Mouse (Mus musculus): ENCODE data around the gene Smim13. TPM values are rescaled to one million over a fixed set of nuclear protein-coding genes. Genes with fewer than 3 reads are reported as not detected.

The Smim13 gene
- polyA plus RNA-seq, 1 experiment from 2014 or later = 10.3 TPM

DNA sequence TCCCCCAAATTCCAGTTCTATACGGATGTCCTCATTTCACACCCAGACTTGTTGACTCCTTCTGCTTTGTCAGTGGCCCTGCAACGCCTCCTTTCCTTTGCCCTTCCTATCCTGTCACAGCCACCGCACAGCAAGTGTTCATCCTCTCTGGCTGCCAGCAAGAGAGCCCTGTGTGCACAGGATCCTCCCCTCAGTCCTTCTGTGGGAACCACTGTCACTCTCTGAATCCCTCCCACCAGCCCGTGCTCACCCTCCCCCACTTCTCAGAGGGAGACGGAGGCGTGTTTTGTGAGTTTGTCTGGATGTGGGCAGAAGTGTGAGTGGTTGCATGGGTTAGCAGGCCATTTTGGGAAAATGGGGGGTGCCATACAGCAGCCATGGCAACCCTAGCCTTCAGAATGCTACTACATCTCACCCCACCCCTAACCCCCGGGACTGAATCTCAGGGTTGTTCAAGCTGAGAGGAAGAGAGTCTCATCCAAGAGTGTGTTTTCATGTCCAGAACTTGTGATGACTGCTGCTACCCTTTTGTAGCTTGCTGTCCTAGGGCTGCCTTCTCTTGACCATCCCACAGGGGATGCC is 18.3 kb downstream of the Smim13 start:
- peak; percentile 66; the same call in 1 of the 2 replicates for ATAC-seq (replicated peaks; ENCODE audit: low FRiP score, low read depth)
- no peaks in the 10 kb centered on the region for H3K4me1 ChIP-seq (replicated peaks; ENCODE audit: insufficient read depth, low read length)

DNA sequence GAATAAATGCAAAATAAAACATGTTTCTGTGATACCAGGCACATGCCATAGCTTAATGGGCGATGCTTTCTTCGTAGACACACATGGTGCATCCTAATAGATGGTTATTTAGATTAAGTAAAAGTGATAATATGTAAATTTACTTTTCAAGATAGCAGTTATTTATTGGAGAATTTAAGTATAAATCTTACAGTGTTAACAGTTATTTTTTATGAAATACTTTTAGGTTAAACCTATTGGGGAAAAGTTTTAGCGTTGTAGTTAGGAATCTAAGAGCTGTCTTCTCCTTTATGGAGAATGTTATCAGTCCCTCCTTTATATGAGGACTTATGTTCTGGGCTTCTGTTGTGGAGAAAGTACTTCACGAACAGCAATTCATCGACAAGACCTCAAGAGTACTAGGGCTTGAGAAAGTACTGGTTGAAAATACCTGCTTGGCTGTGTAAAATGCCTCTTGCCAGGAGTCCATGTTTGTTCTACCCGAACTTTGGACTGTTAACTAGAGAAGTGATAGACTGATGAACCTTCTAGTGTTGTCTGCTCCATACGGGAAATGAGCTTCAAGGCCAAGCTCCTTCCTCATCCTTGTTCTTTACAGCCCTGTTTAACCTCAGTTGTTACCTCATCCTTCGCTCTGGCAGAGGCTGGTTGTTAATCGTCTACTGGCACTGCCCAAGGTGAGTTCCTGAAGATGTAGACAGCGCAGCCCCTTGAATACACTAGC is 24.4 kb downstream of the Smim13 start, which contains the start of gene Gm17364:
Gene Gm17364 (minus strand): TSS at position 51 of the 724 bp plus-strand sequence.
- Histone ChIP-seq H3K9ac (ENCODE audit: low read depth, low read length) (no peak within 1 kb of the TSS), H3K27ac (no peak within 1 kb of the TSS), H3K4me3 (replicated peaks; ENCODE audit: low read depth, low read length) (no peak within 1 kb of the TSS), H3K36me3 (ENCODE audit: insufficient read depth, low read length) (no peaks in the 10 kb centered on the region), H3K4me1 (replicated peaks; ENCODE audit: insufficient read depth, low read length) (no peaks in the 10 kb centered on the region), H3K9me3 (replicated peaks; ENCODE audit: low read length) (no peaks in the 10 kb centered on the region), H3K4me2 (ENCODE audit: low read length) (no peak within 1 kb of the TSS), H3K27me3 (ENCODE audit: insufficient read depth, low read length) (no peaks in the 10 kb centered on the region)
- no peak for ATAC-seq (replicated peaks; ENCODE audit: low FRiP score, low read depth)
- WGBS = 95% methylated on average over 10 of the region's 10 CpGs
- DNase-seq (ENCODE audit: low spot score) = no peak
- TF ChIP-seq CTCF (IDR thresholded peaks at IDR 0.05; ENCODE audit: low read depth) = no peak

More for the DNA sequence above, 18.3 kb downstream of the Smim13 start:
- no peaks in the 10 kb centered on the region for H3K27me3 ChIP-seq (ENCODE audit: insufficient read depth, low read length)
- no peak overlapping the region for H3K4me2 ChIP-seq (ENCODE audit: low read length)
- H3K9me3 ChIP-seq (replicated peaks; ENCODE audit: low read length) = no peaks in the 10 kb centered on the region
- H3K4me3 ChIP-seq (replicated peaks; ENCODE audit: low read depth, low read length) = no peak overlapping the region
- H3K27ac ChIP-seq = no peak overlapping the region
- TF ChIP-seq CTCF (IDR thresholded peaks at IDR 0.05; ENCODE audit: low read depth) = no peak
- no peaks in the 10 kb centered on the region for H3K36me3 ChIP-seq (ENCODE audit: insufficient read depth, low read length)
- H3K9ac ChIP-seq (ENCODE audit: low read depth, low read length) = no peak overlapping the region
- WGBS = 32% methylated on average over 7 of the region's 7 CpGs
- DNase-seq (ENCODE audit: low spot score) = peak; percentile 42

DNA sequence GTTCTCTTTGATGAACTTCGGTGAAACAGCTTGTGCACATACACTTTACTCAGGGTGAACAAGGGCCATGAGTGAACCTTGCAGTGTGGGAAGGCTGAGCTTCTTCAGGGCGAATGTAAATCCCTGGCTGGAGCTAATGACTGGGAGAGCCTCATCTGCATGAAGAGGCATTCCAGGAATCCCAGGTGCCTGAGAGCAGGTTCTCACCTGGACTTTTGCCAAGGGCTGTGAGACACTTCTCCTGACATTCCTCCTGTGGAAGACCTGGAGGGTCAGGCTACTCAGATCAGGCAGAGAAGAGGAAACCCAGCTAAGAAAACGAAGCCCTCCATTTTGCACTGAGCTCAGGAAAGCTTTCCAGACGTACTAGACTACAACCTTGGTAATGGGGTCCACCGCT is 31.1 kb downstream of the Smim13 start:
- H3K4me2 ChIP-seq (ENCODE audit: low read length) = no peak overlapping the region
- no peak for TF ChIP-seq CTCF (IDR thresholded peaks at IDR 0.05; ENCODE audit: low read depth)
- H3K27me3 ChIP-seq (ENCODE audit: insufficient read depth, low read length) = no peaks in the 10 kb centered on the region
- 66% methylated on average over 5 of the region's 5 CpGs for WGBS
- H3K9me3 ChIP-seq (replicated peaks; ENCODE audit: low read length) = no peaks in the 10 kb centered on the region
- ATAC-seq (replicated peaks; ENCODE audit: low FRiP score, low read depth) = no peak
- no peak overlapping the region for H3K4me3 ChIP-seq (replicated peaks; ENCODE audit: low read depth, low read length)
- H3K9ac ChIP-seq (ENCODE audit: low read depth, low read length) = no peak overlapping the region
- H3K36me3 ChIP-seq (ENCODE audit: insufficient read depth, low read length) = no peaks in the 10 kb centered on the region
- no peak overlapping the region for H3K27ac ChIP-seq
- DNase-seq (ENCODE audit: low spot score) = no peak
- no peaks in the 10 kb centered on the region for H3K4me1 ChIP-seq (replicated peaks; ENCODE audit: insufficient read depth, low read length)

- H3K27me3 ChIP-seq (ENCODE audit: insufficient read depth, low read length) = no peaks in the 10 kb centered on the region
- H3K4me3 ChIP-seq (replicated peaks; ENCODE audit: low read depth, low read length) = no peak overlapping the region
- no peak overlapping the region for H3K27ac ChIP-seq
- no peak overlapping the region for H3K4me2 ChIP-seq (ENCODE audit: low read length)
- 27% methylated on average over 5 of the region's 5 CpGs for WGBS
- peak; percentile 94 for TF ChIP-seq CTCF (IDR thresholded peaks at IDR 0.05; ENCODE audit: low read depth)
- H3K4me1 ChIP-seq (replicated peaks; ENCODE audit: insufficient read depth, low read length) = no peaks in the 10 kb centered on the region
- no peaks in the 10 kb centered on the region for H3K36me3 ChIP-seq (ENCODE audit: insufficient read depth, low read length)
- no peak overlapping the region for H3K9ac ChIP-seq (ENCODE audit: low read depth, low read length)
- ATAC-seq (replicated peaks; ENCODE audit: low FRiP score, low read depth) (no peak; the same call in 1 of the 2 replicates), DNase-seq (ENCODE audit: low spot score) (peak; percentile 91)
- no peaks in the 10 kb centered on the region for H3K9me3 ChIP-seq (replicated peaks; ENCODE audit: low read length)
Observed at GRCm38 (mm10) chr13:41283256-41283655, 33.6 kb downstream of the Smim13 start.

DNA sequence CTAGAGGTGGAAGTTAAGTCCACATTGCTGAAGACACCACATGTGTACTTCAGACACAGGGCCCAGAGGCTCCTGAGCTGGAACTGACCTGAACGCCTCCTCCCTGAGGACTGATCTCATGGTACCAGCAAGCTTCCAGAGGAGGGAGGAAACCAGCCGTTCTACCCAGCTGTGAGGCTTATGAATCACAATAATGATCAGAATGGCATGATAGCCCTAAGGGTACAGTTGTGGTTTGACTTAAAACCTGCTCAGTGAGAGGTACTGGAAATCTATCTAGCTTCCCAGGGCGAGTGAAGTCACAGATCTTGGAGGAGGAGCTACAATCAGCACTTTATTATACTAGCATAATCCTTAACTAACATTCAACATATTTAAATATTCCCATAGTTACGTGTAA is 35.8 kb downstream of the Smim13 start:
- whole genome bisulfite sequencing = 76% methylated on average over 4 of the region's 4 CpGs
- TF ChIP-seq CTCF (IDR thresholded peaks at IDR 0.05; ENCODE audit: low read depth) = no peak
- Histone ChIP-seq H3K9ac (ENCODE audit: low read depth, low read length) (no peak overlapping the region), H3K4me3 (replicated peaks; ENCODE audit: low read depth, low read length) (no peak overlapping the region), H3K27me3 (ENCODE audit: insufficient read depth, low read length) (no peaks in the 10 kb centered on the region), H3K27ac (no peak overlapping the region), H3K36me3 (ENCODE audit: insufficient read depth, low read length) (no peaks in the 10 kb centered on the region), H3K4me2 (ENCODE audit: low read length) (no peak overlapping the region), H3K9me3 (replicated peaks; ENCODE audit: low read length) (no peaks in the 10 kb centered on the region), H3K4me1 (replicated peaks; ENCODE audit: insufficient read depth, low read length) (no peaks in the 10 kb centered on the region)
- ATAC-seq (replicated peaks; ENCODE audit: low FRiP score, low read depth) (no peak), DNase-seq (ENCODE audit: low spot score) (no peak)

DNA sequence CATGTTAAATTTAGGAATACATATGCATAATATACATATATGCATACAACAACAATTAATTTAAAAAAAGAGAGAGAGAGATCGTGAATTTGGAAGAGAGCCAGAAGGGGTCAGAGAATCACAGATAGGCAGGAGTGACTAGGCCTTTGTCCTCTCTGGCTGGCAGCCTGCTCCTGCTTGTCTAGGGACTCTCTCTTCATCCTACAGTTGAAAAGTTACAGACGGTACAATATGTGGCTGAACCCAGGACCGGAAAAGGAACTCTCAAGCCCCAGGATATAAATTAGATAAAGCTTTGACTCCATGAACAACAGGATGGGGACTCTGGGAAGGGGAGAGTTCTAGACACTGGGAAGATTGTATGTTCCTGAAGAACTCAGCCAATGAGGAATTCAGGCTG is 36.6 kb downstream of the Smim13 start:
- no peak overlapping the region for H3K27ac ChIP-seq
- no peak overlapping the region for H3K4me3 ChIP-seq (replicated peaks; ENCODE audit: low read depth, low read length)
- no peaks in the 10 kb centered on the region for H3K9me3 ChIP-seq (replicated peaks; ENCODE audit: low read length)
- H3K27me3 ChIP-seq (ENCODE audit: insufficient read depth, low read length) = no peaks in the 10 kb centered on the region
- WGBS = 71% methylated on average over 3 of the region's 3 CpGs
- ATAC-seq (replicated peaks; ENCODE audit: low FRiP score, low read depth) = no peak
- no peak overlapping the region for H3K4me2 ChIP-seq (ENCODE audit: low read length)
- no peak for DNase-seq (ENCODE audit: low spot score)
- no peaks in the 10 kb centered on the region for H3K36me3 ChIP-seq (ENCODE audit: insufficient read depth, low read length)
- no peak overlapping the region for H3K9ac ChIP-seq (ENCODE audit: low read depth, low read length)
- no peak for TF ChIP-seq CTCF (IDR thresholded peaks at IDR 0.05; ENCODE audit: low read depth)
- H3K4me1 ChIP-seq (replicated peaks; ENCODE audit: insufficient read depth, low read length) = no peaks in the 10 kb centered on the region
